Mouse (Mus musculus) adipocyte (in vitro differentiated cells): ENCODE data around the gene Ear1.
"Not testable (repeated sequence)": the region's sequence is repeated elsewhere in the genome, so short reads cannot be mapped to it uniquely, and the experiment has no call there.

ENCODE experiments used
- DNase-seq: peaks from one replicate; pipeline ENCODE4 v3.0.0-alpha.2; 2016; ENCODE audit warnings: low spot score

Ear1 gene

GRCm38 (mm10) chr14:43796069-43796904 lies 79.0 kb downstream of the Ear1 start:
- no peak for DNase-seq

DNA sequence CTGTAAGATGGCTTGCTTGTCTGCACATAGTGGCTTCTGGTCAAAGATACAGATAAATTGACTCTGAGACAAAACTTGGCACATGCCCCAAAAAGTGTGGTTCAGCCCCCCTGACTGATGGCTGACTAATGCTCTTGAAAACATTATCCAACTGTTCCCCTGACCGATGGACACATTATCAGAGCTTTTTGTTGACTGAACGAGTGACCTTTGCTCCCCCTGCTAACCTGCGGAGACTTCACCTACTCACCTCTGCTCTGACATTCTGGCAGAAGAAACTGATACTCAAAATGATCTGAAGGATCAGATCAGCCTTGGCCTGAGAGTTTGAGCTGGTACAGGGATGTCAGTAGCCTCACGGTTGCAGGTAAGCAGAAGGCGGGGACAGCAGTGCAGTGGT lies 81.5 kb downstream of the Ear1 start:
- DNase-seq = not testable (repeated sequence)

DNA sequence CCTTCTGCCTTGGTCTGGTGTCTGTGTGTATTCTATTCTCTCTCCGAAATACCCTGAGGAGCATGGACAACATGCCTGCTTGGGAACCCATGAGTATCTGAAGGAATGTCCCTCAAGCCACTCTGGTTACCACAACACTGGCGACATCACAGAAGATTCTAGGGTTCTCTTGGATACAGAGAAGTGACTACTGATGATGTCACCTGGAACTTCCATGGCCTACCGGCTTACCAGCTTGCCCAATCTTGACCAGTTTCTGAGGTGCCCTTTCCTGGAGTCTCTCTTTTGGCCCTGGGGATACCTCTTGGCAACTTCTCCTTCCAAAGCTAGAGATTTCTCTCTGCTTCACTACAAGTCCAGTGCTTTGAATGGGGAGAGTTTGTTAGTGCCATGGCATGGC lies 90.7 kb downstream of the Ear1 start, which contains the start of gene Gm8180:
Gene Gm8180 (minus strand): TSS at position 101 of the 400 bp plus-strand sequence.
- not testable (repeated sequence) for DNase-seq
